Mouse (Mus musculus): ENCODE measurements around the gene Mctp1. TPM values are rescaled to one million over a fixed set of nuclear protein-coding genes. Genes with fewer than 3 reads are reported as not detected.
A peak's percentile ranks its signal among the peaks of the same experiment; 100 is the strongest.
"Not testable (repeated sequence)": the region's sequence is repeated elsewhere in the genome, so short reads cannot be mapped to it uniquely, and the experiment has no call there.

Mctp1 gene
- total RNA-seq (2015) (48.0 and 58.4 TPM in 2 replicates), total RNA-seq (2017) (59.2 and 66.2 TPM in 2 replicates)

DNA sequence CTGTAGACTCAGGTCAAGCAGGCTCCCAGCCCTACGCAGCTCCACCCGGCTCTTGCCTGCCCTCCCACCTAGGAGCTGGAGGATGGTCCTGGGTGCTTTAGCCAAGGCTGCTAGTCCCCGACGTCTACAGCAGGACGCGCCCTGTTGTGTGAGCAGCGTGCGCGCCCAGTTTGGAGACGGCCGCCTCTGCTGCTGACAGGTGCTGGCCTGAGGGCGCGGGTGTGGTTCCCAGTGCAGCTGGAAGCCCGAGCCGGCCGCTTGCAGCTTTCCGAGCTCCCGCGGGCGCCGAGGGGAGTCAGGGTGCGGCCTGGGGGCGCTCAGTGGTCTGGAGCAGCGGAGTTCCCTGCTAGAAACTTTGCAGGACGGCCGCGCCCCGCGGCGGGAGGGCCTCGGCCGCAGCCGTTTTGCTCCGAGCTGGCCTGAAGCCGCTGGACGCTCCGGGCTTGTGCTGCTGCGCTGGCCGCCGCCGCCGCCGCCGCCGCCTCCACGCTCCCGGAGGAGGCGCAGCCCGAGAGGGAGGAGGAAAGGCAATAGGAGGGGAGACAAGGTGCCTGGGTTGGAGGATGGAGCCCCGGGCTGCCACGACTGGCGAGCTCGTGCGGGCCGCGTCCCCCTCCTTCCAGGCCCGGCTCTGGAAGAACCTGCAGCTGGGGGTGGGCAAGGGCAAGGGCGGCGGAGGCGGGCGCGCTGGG is at the start of gene Mctp1:
Gene Mctp1 (plus strand): TSS at position 564 of the 692 bp plus-strand sequence.
- peak; percentile 45 for ATAC-seq (ENCODE audit: poor library complexity, severe bottlenecking)

GRCm38 (mm10) chr13:76345941-76346340 is 38.4 kb upstream of the Mctp1 start:
- not testable (repeated sequence) for ATAC-seq (ENCODE audit: poor library complexity, severe bottlenecking)

- ATAC-seq (ENCODE audit: poor library complexity, severe bottlenecking) = no peak
Measured at GRCm38 (mm10) chr13:76358720-76359119, 25.6 kb upstream of the Mctp1 start.

- ATAC-seq (ENCODE audit: poor library complexity, severe bottlenecking) = peak; percentile 77
Measured at GRCm38 (mm10) chr13:76384664-76385435, 515 bp downstream of the Mctp1 start.

DNA sequence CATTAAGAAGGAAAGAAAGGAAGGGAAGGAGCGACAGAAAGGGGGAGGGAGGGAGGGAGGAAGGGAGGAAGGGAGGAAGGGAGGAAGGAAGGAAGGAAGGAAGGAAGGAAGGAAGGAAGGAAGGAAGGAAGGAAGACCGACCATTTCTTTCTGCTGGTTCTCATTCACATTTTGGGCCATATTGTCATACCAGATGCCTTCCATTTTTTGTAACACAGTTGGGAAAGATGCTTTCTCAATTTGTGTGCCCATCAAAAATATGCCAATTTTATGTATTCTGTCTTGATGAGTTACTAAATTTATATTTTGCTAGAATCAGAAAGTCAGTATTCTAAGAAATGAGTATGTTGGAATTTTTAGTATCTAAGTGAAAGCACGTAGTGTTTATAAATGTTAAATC is 4.3 kb downstream of the Mctp1 start:
- ATAC-seq (ENCODE audit: poor library complexity, severe bottlenecking) = no peak

GRCm38 (mm10) chr13:76391920-76392319 is 7.6 kb downstream of the Mctp1 start:
- ATAC-seq (ENCODE audit: poor library complexity, severe bottlenecking) = no peak

GRCm38 (mm10) chr13:76393106-76393505 is 8.8 kb downstream of the Mctp1 start:
- peak; percentile 69 for ATAC-seq (ENCODE audit: poor library complexity, severe bottlenecking)

DNA sequence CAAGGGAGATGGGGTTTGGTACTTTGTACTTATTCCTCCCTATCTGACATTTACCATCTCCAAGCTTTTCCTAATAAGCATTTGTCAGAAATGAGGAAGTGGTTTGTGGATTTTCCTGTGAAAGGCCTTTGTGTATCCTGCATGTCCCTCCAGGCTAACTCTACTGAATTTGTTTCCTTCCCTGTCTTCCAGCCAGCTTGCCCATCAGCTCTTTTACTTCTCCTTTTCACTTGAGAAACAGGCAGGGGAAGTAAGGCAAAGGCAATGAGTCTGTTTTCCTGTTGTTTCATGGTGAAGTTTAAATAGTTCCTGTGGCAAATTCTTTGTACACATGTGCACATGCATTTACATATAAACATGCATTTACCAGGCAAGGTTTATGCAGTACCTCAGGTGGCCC is 11.6 kb downstream of the Mctp1 start:
- peak; percentile 95 for ATAC-seq (ENCODE audit: poor library complexity, severe bottlenecking)

GRCm38 (mm10) chr13:76409296-76409695 is 25.0 kb downstream of the Mctp1 start:
- no peak for ATAC-seq (ENCODE audit: poor library complexity, severe bottlenecking)

DNA sequence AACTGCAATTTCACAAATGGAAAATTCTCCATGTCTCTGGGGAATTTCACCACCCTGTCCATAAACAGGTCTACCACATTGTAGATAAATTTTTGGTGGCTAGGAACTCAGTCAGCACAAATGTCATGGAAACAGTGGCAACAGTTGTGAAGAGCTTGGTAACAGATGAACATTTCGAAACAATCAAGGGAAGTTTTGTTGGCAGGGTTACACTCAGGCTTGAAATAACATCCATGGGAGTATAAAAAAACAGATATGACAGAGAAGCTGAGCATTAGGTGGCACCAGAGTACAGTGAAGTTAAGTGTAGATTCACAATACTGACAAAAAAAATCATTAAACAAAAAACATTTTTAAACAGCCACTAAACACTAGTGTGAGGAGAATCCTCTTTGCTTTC is 26.3 kb downstream of the Mctp1 start:
- ATAC-seq (ENCODE audit: poor library complexity, severe bottlenecking) = no peak

- ATAC-seq (ENCODE audit: poor library complexity, severe bottlenecking) = peak; percentile 40; the same call in 1 of the 2 replicates
Measured at GRCm38 (mm10) chr13:76415346-76415745, 31.0 kb downstream of the Mctp1 start.

DNA sequence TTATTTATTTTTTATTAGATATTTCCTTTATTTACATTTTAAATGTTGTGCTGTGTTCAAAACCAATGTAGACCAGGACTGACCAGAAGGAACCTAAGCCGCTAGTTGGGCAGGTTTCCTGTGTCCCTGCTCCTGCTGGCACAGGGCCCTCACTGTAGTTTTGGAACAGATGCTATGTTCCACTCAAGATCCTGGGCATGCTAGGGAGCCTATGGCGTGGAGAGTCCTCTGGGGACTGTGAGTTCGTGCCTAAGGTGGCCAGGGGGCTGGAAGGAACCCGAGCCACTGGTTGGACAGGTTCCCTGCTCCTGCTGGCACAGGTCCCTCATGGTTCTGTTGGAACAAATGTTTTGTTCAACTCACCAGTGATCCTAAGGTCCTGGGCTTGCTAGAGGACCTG is 35.8 kb downstream of the Mctp1 start:
- ATAC-seq (ENCODE audit: poor library complexity, severe bottlenecking) = no peak

- ATAC-seq (ENCODE audit: poor library complexity, severe bottlenecking) = peak; percentile 45; the same call in 1 of the 2 replicates
Measured at GRCm38 (mm10) chr13:76421075-76421474, 36.7 kb downstream of the Mctp1 start.

DNA sequence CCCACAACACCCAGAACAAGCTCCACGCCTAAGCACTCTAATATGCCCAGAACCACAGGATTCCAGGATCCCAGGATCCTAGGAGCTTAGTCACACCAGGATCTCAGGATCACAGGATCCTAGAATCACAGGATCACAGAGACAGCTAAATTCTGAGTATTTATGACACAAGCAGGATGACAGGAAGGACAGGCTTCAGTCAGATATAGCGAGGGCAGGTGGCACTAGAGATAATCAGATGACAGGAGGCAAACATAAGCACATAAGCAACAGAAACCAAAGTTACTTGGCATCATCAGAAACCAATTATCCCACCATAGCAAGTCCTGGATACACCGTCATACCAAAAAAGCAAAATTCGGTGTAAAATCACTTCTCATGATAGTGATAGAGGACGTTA is 37.8 kb downstream of the Mctp1 start:
- ATAC-seq (ENCODE audit: poor library complexity, severe bottlenecking) = no peak

DNA sequence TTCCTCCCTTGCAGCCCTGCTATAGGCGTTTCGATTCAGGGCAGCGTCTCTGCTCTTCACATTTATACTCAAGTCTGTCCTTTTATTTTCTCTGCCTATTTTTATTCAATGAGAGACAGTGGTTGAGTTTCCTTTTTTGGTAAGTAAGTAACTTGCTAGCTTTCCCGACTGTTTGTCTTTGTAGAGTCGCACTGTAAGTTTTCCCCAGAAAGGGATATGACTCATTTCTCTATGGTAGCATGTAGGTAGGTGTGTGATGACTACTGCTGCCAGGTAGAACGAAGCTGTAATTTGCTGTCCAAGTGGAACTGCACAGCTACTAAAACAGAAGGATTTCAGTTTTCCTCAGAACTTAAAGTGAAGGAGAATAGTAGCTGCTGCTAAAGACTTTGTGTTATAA is 45.1 kb downstream of the Mctp1 start:
- ATAC-seq (ENCODE audit: poor library complexity, severe bottlenecking) = no peak

GRCm38 (mm10) chr13:76429927-76430326 is 45.6 kb downstream of the Mctp1 start:
- ATAC-seq (ENCODE audit: poor library complexity, severe bottlenecking) = no peak

GRCm38 (mm10) chr13:76431946-76432345 is 47.6 kb downstream of the Mctp1 start:
- no peak for ATAC-seq (ENCODE audit: poor library complexity, severe bottlenecking)

- no peak for ATAC-seq (ENCODE audit: poor library complexity, severe bottlenecking)
Measured at GRCm38 (mm10) chr13:76433438-76433837, 49.1 kb downstream of the Mctp1 start.

- ATAC-seq (ENCODE audit: poor library complexity, severe bottlenecking) = no peak
Measured at GRCm38 (mm10) chr13:76436426-76436825, 52.1 kb downstream of the Mctp1 start.

- ATAC-seq (ENCODE audit: poor library complexity, severe bottlenecking) = no peak
Measured at GRCm38 (mm10) chr13:76438765-76439164, 54.4 kb downstream of the Mctp1 start.

GRCm38 (mm10) chr13:76446059-76446458 is 61.7 kb downstream of the Mctp1 start:
- ATAC-seq (ENCODE audit: poor library complexity, severe bottlenecking) = no peak

- ATAC-seq (ENCODE audit: poor library complexity, severe bottlenecking) = no peak
Measured at GRCm38 (mm10) chr13:76447528-76447927, 63.2 kb downstream of the Mctp1 start.
